Mouse (Mus musculus) cerebellum, postnatal 10 days (tissue): Measurements from ENCODE around the gene Usp30.

Experiments
- DNase-seq, 2 experiments: peaks; one replicate each; pipeline ENCODE4 v3.0.0; 2021; ENCODE audit warnings: mixed read lengths in 2 of 2

Usp30 gene

DNA sequence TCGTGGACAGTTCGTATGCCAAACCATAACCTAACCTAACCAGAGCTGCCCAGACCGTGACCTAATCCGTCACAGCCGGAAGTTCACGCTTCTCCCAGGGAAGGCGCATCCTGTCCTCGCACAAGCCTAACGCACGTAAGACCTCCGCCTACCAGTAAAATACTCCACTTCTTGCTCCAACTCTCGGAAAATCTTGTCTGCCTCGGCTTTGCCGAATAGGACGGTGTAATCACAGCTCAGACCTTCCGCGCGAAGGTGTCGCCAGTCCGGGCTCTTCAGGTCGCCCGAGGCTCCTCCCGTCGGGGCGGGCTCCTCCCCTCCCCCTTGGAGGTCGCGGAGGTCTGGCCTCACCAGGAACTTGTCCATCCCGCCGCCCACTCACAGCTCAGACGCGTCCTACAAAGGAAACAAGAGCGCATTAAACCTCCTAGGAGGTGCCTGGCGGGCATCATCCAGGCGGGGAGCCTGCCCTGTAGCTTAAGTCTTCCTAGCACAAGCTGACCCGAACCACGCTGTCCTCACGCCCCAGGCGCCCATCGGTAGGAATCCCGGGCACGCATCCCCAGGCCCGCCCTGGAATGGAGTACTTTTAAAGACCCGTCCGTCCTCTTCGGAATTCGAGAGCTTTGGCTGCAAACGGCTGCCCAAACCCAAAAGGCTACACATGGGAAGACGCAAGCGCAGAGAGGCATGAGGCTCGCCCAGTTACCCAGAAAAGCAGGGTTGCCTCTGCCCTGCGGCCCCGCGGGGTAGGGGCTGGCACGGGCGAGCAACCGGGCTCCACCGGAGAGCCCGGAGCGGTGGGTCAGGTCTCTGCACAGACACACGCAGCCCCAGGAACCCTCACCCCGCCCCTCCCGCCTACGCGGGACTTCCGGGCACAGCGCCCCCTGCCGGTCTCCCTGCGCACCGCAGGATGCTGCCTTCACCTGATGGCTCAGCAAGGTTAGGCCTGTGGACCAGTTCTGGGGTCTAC, 62.4 kb downstream of the Usp30 start, which contains the start of gene Alkbh2:
Alkbh2 (minus strand) TSS at position 845 of the 976 bp plus-strand sequence.
- peak; percentile 93 to 95 for DNase-seq

DNA sequence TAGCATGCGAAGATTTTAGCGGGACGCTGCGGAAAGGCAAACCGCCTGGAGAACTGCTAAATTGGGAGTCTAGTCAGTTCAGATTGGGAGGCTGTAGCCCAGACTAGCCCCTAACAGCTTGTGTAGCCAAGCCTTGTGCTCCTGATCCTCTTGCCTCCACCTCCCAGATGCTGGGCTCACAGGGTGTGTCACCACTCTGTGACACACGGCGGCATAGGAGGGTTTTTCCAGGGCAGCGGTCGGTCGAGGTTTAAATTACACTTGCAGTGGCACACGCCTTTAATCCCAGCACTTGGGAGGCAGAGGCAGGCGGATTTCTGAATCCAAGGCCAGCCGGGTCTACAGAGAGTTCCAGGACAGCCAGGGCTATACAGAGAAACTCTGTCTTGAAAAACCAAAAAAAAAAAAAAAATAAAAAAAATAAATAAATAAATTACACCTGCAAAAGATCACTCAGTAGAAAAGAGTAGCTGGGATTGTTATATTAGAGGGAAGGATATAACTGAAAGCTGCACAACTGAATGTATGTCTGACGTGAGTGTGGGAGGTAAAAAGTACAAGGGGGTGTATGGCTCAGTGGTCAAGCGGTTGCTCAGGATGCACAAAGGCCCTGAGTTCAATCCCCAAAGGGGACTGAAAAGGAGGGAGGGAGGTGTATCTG, 64.4 kb downstream of the Usp30 start:
- no peak for DNase-seq

DNA sequence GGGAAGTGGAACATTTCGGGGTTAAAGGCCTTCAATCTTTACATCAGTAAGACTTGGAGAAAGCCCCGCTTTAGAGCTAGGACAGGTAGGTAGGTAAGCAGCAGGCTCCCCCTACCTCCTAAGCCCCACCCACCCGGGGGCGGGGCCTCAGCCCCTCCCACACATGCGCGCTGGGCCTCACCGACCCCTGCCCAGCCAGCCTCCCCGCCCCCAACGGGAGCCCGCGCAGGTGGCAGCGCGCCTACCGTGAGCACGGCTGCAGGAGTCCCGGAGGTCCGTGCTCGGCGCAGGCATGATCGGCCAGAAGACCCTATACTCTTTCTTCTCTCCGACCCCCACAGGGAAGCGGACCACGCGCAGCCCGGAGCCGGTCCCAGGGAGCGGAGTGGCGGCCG, 64.9 kb downstream of the Usp30 start, which contains the start of gene Ung:
Ung (plus strand) TSS at position 176 of the 395 bp plus-strand sequence.
- DNase-seq: peak; percentile 90

DNA sequence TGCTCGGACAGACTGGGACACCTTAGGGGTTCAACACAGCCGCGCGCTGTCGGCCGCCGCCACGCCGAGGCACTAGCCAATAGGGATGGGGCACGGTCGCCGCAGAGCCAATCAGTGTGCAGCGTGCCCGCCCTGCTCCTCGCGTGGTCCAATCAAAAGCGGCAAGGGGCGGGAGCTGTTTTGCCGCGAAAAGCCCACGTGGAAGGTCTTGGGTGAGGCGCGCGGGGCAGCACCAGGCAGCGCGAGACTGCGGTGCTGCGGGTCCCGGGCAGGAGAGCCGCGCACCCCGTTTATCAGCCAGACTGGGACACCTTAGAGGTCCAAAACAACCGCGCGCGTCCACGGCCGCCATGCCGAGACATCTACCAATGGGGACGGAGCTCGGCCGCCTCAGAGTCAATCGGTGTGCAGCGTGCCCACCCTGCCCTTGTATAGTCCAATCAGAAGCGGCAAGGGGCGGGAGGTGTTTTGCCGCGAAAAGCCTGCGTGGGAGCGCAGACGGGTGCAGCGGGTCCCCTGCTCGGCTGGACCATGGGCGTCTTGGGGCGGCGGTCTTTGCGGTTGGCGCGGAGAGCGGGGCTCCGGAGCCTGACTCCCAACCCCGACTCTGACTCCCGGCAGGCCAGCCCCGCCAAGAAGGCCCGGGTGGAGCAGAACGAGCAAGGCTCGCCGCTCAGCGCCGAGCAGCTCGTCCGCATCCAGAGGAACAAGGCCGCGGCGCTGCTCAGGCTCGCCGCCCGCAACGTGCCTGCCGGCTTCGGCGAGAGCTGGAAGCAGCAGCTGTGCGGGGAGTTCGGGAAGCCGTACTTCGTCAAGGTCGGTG, 65.6 kb downstream of the Usp30 start:
- DNase-seq: peak; percentile 98

DNA sequence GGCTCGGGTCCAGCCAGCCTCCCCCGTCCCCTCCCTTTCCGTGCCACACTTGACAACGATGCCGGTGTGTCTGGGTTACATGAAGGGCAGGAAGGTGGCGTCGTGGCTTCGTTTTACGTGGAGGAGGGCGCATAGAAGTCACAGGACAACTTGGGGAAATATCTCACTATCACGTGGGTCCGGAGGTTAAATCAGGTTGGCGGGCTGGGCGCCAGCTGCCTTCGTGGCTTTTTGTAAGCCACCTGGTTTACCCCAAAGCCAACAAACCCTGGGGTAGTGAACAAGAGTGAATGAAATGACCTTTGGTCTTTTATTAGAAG, 66.2 kb downstream of the Usp30 start:
- peak; percentile 84 to 87 for DNase-seq

DNA sequence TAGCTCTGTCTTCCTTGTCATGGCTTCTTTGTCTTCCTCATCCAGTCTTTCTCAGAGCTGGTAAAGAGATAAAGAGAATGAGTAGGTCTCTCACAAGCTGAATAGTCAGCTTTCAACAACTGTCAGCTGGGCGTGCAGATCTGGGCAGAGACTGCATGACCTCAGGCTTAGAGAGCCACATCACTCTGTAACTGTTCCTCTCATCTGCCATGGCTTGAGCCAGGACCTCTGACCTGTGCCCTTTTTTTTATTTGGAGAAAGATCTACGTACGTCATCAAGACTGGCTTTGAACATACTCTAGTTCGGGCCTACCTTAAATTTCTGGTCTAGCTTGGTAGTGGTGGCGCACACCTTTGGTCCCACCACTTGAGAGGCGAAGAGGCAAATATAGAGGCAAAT, 67.6 kb downstream of the Usp30 start:
- DNase-seq: no peak

DNA sequence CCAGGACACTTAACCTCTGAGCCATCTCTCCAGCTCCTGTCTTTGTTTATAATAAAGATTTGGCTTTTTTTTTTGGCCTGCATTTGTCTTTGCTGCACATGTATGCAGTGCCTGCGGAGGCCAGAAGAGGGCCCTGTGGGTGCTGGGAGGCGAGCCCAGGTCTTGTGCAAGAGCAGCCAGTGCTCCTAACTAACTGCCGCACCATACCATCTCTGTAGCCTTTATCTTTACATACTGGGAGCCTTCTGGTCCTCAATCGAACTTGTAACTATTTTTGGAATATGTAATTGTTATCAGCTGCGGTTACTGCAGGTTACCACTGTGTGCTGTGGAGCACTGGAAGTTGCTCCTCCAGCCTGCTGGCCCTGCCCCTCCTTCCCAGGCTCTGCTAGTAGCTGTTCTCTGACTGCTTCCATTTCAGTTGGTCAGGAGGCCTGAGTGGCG, 68.9 kb downstream of the Usp30 start:
- peak; percentile 76 to 82 for DNase-seq

DNA sequence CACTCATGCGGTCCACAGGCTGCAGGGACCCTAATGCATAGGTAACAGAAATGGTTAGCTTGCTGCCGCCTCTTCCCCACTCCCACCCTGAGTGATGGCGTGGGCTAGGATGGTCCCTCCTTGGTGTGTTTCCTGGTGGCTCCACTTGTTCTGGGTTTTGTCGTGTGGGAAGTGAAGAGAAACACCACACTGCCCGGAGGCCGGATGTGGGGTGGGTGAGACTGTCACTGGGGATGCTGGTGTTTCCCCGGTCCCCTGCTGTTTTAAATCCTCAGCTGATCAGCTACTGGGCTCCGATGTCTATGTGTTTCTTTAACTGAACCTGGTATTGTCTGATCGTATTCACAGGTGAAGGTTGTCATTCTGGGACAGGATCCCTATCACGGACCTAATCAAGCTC, 70.3 kb downstream of the Usp30 start:
- no peak for DNase-seq

DNA sequence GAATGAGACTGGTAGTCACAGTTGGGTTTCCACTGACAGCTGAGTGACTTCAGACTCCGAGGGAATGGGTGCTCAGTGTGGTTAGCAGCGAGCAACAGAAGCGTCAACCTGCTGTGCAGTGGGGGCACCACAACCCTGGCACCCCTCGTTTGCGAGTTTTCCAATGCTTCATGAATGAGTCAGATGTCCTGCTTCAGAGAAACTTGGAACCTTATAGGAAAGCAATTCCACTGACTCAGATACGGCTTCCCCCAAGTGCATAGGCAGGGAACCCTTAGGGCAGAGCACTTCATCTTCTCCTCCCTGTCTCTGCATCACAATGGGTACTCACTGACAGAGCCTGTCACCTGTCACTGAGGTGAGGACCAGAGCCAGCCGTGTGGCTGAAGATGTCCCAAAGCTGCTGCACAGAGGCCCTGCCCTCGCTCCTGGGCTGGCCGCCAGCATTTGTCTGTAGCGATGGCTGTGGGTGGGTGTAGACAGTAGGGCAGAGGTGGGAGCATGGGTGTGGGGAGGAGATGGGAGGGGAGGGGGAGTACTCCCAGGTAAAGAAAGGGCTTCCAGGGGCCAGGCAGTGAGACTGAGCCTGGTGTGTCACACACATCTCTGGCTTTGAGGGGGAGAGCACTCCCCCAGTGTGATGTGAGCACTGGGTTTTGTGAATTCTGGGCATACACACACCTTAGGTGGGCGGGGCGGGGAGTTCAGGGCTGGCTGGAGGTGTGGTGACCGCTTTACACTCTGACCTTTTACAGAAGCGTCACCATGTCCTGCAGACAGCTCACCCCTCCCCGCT, 72.4 kb downstream of the Usp30 start:
- peak; percentile 31 to 47 for DNase-seq

DNA sequence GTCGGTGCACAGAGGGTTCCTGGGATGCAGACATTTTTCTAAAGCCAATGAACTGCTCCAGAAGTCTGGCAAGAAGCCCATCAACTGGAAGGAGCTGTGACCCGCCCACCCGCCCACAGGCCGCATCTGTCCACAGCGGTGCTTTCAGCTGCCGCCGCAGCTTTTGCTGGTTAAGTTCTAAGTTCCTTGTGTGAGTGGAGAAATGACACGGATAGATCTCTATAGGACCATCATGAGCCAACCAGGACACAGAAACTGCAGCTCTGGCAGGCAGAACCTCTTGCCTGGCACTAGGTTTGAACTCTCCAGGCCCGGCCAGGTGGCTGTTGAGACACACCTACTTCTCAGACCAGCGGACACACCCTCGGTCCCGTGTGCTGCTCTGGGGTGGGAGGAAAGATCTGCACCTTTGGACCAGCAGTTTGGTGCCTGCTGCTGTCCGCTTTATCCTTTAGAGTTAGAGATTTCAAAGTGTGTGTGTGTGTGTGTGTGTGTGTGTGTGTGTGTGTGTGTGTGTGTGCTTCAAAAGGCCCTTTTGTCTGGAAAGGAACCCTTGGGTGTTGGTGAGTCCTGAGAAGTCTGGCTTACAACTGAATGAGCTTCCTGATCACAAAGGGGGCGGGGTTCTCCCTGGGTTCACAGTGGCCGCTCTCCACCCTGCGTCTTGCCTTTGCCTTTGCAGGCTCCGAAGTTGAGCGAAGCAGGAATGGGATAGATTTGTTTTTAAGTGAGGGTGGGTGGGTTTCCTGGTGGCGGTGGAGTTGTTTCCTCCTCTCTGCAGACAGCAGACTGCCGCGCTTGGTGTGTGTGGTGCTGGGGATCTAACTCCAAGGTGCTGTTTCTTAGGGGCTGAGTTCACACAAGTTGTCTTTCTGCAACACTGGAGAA, 73.3 kb downstream of the Usp30 start:
- peak; percentile 31 to 40 for DNase-seq

DNA sequence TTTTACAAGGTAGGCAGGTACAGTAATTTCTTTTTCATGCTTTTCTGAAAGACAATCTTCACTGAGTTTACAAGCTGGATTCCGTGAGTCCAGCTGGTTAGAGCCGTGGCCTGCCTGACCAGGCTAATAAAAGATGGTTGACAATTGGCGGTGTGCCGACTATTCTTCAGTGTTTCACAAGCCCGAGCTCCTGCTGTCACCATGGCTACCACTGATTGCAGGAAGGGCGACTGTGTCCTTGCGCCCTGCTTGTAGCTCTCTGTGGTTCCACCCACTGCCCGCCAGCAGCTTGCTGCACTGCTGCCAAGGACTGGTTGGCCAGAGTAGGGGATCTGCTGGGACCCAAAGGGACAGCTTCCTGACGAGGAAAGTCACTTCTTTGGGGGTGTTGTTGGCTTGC, 73.9 kb downstream of the Usp30 start:
- peak; percentile 86 to 88 for DNase-seq

DNA sequence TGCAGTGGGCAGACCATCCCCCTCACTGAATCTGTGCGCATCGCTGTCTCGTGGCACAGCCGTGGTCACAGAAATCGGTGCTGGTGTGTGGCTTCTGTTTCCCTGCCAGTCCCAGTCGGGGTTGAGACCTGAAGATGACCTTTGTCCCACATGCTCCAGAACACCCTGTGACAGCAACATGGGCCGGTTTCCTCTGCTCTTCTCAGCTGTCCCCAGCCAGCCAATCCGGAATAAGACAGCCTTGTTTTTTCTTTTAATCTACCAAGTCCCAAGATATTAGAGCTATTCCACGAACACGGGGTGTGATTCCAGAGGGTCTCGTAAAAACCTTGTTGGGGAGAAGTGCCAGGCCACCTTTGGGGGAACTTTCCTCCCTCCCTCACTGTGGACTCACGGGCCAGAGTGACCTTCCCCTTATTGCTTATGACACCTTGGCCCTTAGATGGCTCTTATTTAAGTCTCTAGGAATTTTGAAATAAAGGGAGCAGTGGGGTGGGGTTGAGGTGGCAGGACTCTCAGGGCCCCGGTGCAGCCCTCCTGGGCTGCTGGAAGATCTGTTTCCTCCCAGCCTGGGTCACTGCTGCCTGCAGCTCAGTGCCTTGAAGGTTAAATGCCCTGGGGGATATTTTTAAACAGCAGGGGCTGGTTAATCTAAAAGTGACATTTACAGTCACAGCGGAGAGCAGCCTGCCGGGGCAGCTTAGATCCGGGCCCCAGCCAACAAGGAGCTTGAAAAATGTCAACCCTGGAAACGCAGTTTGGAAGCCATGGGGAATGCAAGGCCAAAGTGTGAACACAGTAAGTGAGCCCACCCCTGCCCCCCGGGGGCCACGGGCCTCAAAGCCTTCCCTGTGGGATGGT, 81.0 kb downstream of the Usp30 start, which contains the start of gene Acacb:
Acacb (plus strand) TSS at position 508 of the 861 bp plus-strand sequence.
- no peak for DNase-seq

DNA sequence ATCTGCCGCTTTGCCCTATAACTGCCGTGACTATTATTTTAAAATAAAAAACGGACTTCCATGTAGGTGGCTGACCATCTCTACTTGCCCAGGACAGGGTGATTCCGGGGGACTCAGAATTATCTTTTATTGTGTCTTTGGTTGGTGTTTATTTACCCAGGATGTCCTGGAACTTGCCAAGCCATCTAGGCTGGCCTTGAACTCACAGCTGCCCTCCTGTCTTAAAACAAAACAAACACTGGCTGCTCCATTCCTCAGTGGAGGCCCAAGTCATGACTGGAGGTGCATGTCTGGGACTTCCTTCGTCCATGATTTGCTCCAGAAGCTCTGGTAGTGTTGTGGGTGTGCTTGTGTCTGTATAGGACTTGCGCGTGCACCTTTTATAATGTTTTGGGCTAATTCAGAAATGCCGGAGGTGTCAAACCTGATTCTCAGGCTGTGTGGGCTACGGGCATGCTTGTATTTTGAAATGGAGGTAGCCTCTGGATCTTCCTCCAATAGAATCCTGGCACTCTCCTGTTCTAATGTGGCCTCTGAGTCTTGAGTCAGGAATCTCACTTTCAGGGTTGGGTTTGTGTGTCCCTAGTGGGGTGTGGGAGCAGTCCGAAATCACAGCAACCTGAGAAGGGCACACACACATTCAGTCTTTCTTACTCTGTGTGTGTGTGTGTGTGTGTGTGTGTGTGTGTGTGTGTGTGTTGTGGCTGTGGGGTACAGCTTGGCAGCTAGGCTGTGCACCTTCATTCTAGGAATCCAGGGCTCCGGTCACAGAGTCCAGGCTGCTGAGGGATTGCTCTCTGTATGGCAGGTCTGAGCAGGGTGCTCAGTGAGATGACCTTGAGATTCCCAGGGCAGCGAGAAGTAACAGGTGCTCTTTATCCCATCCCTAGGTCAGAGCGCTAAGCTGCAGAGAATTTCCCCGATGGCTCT, 82.0 kb downstream of the Usp30 start:
- DNase-seq: no peak

DNA sequence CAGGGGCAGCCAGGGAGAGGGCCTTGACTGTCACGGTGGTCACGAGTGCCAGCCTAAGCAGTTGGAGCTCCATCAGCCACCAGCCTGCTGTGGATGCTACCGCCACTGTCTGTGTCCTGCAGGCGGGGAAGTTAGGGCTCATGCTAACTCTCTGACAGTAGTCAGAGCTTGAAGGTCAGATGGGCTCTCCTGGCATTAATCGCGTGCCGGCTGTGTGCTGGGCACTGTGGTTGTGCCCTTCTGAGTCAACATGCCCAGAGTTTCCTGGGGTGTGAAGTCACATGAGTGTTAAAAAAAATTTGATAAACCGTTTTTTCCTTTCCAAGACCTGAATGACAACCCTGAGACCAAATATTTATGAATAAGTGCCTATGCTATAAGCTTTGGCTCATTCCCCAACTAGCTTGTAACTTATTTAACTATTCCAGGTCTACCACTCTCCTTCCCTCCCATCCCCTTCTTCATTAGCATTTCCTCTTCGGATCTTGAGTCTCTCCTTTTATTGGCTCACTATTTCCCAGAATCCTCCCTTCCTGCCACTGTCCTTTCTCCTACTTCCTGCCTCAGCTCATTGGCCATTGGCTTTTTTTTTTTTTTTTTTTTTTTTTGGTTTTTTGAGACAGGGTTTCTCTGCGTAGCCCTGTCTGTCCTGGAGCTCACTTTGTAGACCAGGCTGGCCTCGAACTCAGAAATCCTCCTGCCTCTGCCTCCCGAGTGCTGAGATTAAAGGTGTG, 87.3 kb downstream of the Usp30 start:
- no peak for DNase-seq

DNA sequence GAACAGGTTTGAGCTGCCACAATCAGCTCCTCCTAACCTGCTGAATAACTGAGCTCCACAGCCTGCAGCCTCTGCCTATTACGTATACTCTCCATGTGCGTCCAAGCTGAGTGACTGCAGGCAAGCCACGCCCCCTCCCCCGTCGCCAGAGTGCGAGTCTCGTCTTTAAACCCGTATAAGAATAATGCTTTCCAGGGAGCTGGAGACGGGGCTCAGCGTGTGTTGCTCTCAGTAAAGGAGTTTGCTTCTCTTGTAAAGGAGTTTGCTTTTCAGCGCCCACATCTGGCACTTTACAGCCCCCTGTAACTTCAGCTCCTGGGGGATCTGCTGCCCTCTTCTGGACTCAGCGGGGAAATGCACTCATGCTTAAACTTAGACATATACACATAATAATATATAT, 88.2 kb downstream of the Usp30 start:
- DNase-seq: peak in 1 of 2 experiments; percentile 27

DNA sequence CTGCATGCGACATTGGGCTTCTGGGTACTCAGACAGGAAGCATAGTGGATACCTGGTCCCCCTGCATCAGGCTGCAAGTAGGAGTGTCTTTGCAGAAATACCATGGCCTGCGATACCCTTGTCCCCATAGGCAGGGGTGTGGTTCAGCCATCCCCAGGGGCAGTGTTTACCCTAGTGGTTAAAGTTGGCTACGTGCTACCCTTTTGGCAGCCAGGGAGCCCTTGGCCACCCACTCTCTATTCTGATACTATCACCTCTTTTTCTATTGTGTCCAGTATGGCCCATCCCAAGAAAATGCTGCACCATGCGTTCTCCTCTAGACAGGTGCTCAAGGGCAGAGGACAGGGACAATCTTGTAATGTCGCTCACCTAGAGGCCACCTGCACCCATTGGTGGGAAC, 89.5 kb downstream of the Usp30 start:
- no peak for DNase-seq

DNA sequence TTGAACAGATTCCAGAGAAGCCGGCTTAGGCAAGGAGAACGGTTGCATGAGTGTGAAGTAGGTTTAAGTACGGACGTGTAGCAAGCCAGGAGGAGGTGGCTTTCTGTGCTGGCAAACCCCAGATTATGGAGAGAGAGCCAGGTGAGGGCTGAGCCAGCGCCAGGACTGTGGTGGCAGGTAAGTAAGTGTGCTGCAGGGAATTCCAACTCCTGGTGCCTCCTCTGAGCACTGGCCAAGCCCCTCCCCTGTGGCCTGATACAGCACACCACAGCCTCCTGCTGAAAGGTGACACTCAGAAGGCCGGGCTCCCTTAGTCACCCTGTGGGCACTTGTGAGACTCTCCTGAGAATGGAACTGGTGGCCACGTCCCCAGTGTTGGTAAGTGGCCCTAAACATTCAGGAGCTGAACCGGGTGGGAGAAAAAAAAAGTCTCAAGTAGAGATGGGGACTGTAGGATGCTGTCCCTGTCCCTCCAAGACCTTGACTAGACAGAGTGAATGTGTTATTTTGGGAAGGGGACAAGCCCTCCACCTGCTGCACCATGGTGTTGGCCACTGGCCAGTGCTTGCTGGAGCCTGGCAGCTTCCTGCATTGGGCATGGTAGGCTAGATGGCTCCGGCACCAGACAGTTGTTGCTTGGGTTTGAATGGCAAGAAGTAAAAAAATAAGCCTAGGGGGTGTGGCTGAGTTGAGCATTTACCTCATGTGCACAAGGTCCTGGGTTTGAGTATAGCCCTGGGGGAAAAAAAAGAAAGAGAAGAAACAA, 90.1 kb downstream of the Usp30 start:
- peak; percentile 57 to 67 for DNase-seq
